Mouse (Mus musculus): ENCODE measurements around the gene Dab1.

GRCm38 (mm10) chr4:103577821-103578220 lies 41.3 kb upstream of the Dab1 start:
- TF ChIP-seq CTCF (IDR thresholded peaks at IDR 0.05; ENCODE audit: insufficient read depth, low read depth, low read length) (no peak), POLR2A (IDR thresholded peaks at IDR 0.05; ENCODE audit: insufficient read depth, low read depth, low read length) (no peak)

Measured in olfactory bulb, adult 2 months (tissue).